Mouse (Mus musculus): Measurements from ENCODE around the gene Krt80. TPM values are rescaled to one million over a fixed set of nuclear protein-coding genes. Genes with fewer than 3 reads are reported as not detected.

Gene Krt80
- total and polyA plus RNA-seq, 3 experiments: 2.2 to 3.2 (median 2.8) TPM

- WGBS: 53% methylated on average over 2 of the region's 2 CpGs
- no peak within 1 kb of the TSS for H3K9ac ChIP-seq (ENCODE audit: low read depth, low read length)
- peaks cover 3% of the 10 kb centered on the region; the same call in 1 of the 2 replicates for H3K27me3 ChIP-seq (ENCODE audit: control insufficient read depth, insufficient read depth, low read length)
- H3K27ac ChIP-seq: no peak within 1 kb of the TSS
- no peaks in the 10 kb centered on the region for H3K79me2 ChIP-seq (replicated peaks; ENCODE audit: control insufficient read depth, insufficient read depth, low read length)
- no peak for DNase-seq
- no peak for TF ChIP-seq EP300 (IDR thresholded peaks at IDR 0.05; ENCODE audit: insufficient read depth, low read depth, low read length)
- no peak for TF ChIP-seq CTCF (IDR thresholded peaks at IDR 0.05)
- TF ChIP-seq POLR2A (IDR thresholded peaks at IDR 0.05; ENCODE audit: insufficient read depth, low read depth, low read length): no peak
- intact Hi-C loops (cut with DNase I): no loop called here
- no peaks in the 10 kb centered on the region for H3K4me1 ChIP-seq (ENCODE audit: control insufficient read depth, insufficient read depth, low read length)
- H3K36me3 ChIP-seq (ENCODE audit: control insufficient read depth, insufficient read depth, low read length): no peaks in the 10 kb centered on the region
- no peak within 1 kb of the TSS for H3K4me3 ChIP-seq
Observed at GRCm38 (mm10) chr15:101410775-101411174, 40.8 kb upstream of the Krt80 start, which contains the start of gene Krt7. TSS of gene Krt7 (plus strand) at chr15:101411043.

- H3K4me1 ChIP-seq (ENCODE audit: control insufficient read depth, insufficient read depth, low read length): no peaks in the 10 kb centered on the region; the same call in 1 of the 2 replicates
- no peaks in the 10 kb centered on the region for H3K36me3 ChIP-seq (ENCODE audit: control insufficient read depth, insufficient read depth, low read length)
- intact Hi-C loops (cut with DNase I): no loop called here
- 62% methylated on average over 8 of the region's 8 CpGs for WGBS
- no peaks in the 10 kb centered on the region for H3K27me3 ChIP-seq (ENCODE audit: control insufficient read depth, insufficient read depth, low read length)
- no peaks in the 10 kb centered on the region for H3K79me2 ChIP-seq (replicated peaks; ENCODE audit: control insufficient read depth, insufficient read depth, low read length)
- H3K9ac ChIP-seq (ENCODE audit: low read depth, low read length): no peak overlapping the region
- peak; percentile 37 to 68 for DNase-seq
- peak overlapping the region; percentile 27; the same call in 1 of the 2 replicates for H3K27ac ChIP-seq
- H3K4me3 ChIP-seq: no peak overlapping the region
- TF ChIP-seq EP300 (IDR thresholded peaks at IDR 0.05; ENCODE audit: insufficient read depth, low read depth, low read length) (0 out of 2 replicates have a peak, but pooled peaks have one; percentile 55), POLR2A (IDR thresholded peaks at IDR 0.05; ENCODE audit: insufficient read depth, low read depth, low read length) (no peak)
Observed at GRCm38 (mm10) chr15:101398269-101398668, 28.3 kb upstream of the Krt80 start.

- no peaks in the 10 kb centered on the region; the same call in 1 of the 2 replicates for H3K4me1 ChIP-seq (ENCODE audit: control insufficient read depth, insufficient read depth, low read length)
- no peaks in the 10 kb centered on the region for H3K79me2 ChIP-seq (replicated peaks; ENCODE audit: control insufficient read depth, insufficient read depth, low read length)
- 67% methylated on average over 2 of the region's 2 CpGs for WGBS
- intact Hi-C loops (cut with DNase I): no loop called here
- H3K27ac ChIP-seq: no peak overlapping the region
- H3K4me3 ChIP-seq: no peak overlapping the region
- no peak for TF ChIP-seq CTCF (IDR thresholded peaks at IDR 0.05)
- TF ChIP-seq POLR2A (IDR thresholded peaks at IDR 0.05; ENCODE audit: insufficient read depth, low read depth, low read length): no peak
- no peak for TF ChIP-seq EP300 (IDR thresholded peaks at IDR 0.05; ENCODE audit: insufficient read depth, low read depth, low read length)
- no peak overlapping the region for H3K9ac ChIP-seq (ENCODE audit: low read depth, low read length)
- H3K36me3 ChIP-seq (ENCODE audit: control insufficient read depth, insufficient read depth, low read length): no peaks in the 10 kb centered on the region
- H3K27me3 ChIP-seq (ENCODE audit: control insufficient read depth, insufficient read depth, low read length): no peaks in the 10 kb centered on the region
- no peak for DNase-seq
Observed at GRCm38 (mm10) chr15:101397683-101398082, 27.7 kb upstream of the Krt80 start.

GRCm38 (mm10) chr15:101396921-101397320 lies 27.0 kb upstream of the Krt80 start:
- no peaks in the 10 kb centered on the region; the same call in 1 of the 2 replicates for H3K4me1 ChIP-seq (ENCODE audit: control insufficient read depth, insufficient read depth, low read length)
- no peak for DNase-seq
- no peak overlapping the region for H3K9ac ChIP-seq (ENCODE audit: low read depth, low read length)
- no peak overlapping the region for H3K4me3 ChIP-seq
- no peaks in the 10 kb centered on the region for H3K27me3 ChIP-seq (ENCODE audit: control insufficient read depth, insufficient read depth, low read length)
- WGBS: 93% methylated on average over 3 of the region's 3 CpGs
- no peaks in the 10 kb centered on the region for H3K79me2 ChIP-seq (replicated peaks; ENCODE audit: control insufficient read depth, insufficient read depth, low read length)
- no peak for TF ChIP-seq POLR2A (IDR thresholded peaks at IDR 0.05; ENCODE audit: insufficient read depth, low read depth, low read length)
- TF ChIP-seq CTCF (IDR thresholded peaks at IDR 0.05): no peak
- intact Hi-C loops (cut with DNase I): no loop called here
- H3K36me3 ChIP-seq (ENCODE audit: control insufficient read depth, insufficient read depth, low read length): no peaks in the 10 kb centered on the region
- H3K27ac ChIP-seq: no peak overlapping the region

- Histone ChIP-seq H3K4me1 (ENCODE audit: control insufficient read depth, insufficient read depth, low read length) (no peaks in the 10 kb centered on the region; the same call in 1 of the 2 replicates), H3K36me3 (ENCODE audit: control insufficient read depth, insufficient read depth, low read length) (no peaks in the 10 kb centered on the region), H3K4me3 (no peak overlapping the region), H3K27ac (no peak overlapping the region), H3K27me3 (ENCODE audit: control insufficient read depth, insufficient read depth, low read length) (no peaks in the 10 kb centered on the region), H3K79me2 (replicated peaks; ENCODE audit: control insufficient read depth, insufficient read depth, low read length) (no peaks in the 10 kb centered on the region), H3K9ac (ENCODE audit: low read depth, low read length) (no peak overlapping the region)
- intact Hi-C loops (cut with DNase I): no loop called here
- TF ChIP-seq EP300 (IDR thresholded peaks at IDR 0.05; ENCODE audit: insufficient read depth, low read depth, low read length) (no peak), CTCF (IDR thresholded peaks at IDR 0.05) (no peak), POLR2A (IDR thresholded peaks at IDR 0.05; ENCODE audit: insufficient read depth, low read depth, low read length) (no peak)
- no peak for DNase-seq
- WGBS: 52% methylated on average over 7 of the region's 7 CpGs
Observed at GRCm38 (mm10) chr15:101396466-101396865, 26.5 kb upstream of the Krt80 start.

- Histone ChIP-seq H3K4me3 (no peak overlapping the region), H3K36me3 (ENCODE audit: control insufficient read depth, insufficient read depth, low read length) (no peaks in the 10 kb centered on the region), H3K27me3 (ENCODE audit: control insufficient read depth, insufficient read depth, low read length) (no peaks in the 10 kb centered on the region), H3K27ac (no peak overlapping the region), H3K9ac (ENCODE audit: low read depth, low read length) (no peak overlapping the region), H3K79me2 (replicated peaks; ENCODE audit: control insufficient read depth, insufficient read depth, low read length) (no peaks in the 10 kb centered on the region), H3K4me1 (ENCODE audit: control insufficient read depth, insufficient read depth, low read length) (no peaks in the 10 kb centered on the region; the same call in 1 of the 2 replicates)
- DNase-seq: peak in 1 of 2 experiments; percentile 16
- TF ChIP-seq CTCF (IDR thresholded peaks at IDR 0.05) (peak; percentile 10; the same call in 1 of the 2 replicates), EP300 (IDR thresholded peaks at IDR 0.05; ENCODE audit: insufficient read depth, low read depth, low read length) (no peak)
- 68% methylated on average over 7 of the region's 7 CpGs for WGBS
- intact Hi-C loops (cut with DNase I): no loop called here
Observed at GRCm38 (mm10) chr15:101394908-101395307, 24.9 kb upstream of the Krt80 start.

All from heart, adult 2 months (tissue).